Mouse (Mus musculus) mature B cell (primary cell): ENCODE data around the gene Fbf1.
"Not testable (repeated sequence)": the region's sequence is repeated elsewhere in the genome, so short reads cannot be mapped to it uniquely, and the experiment has no call there.

ENCODE experiments used
- in situ Hi-C: fragments of 300-500 bp; cut with MboI; formaldehyde crosslinking; loops from 2 replicates; pipeline ENCODE4 v1.14.3; 2019

Gene Fbf1

DNA sequence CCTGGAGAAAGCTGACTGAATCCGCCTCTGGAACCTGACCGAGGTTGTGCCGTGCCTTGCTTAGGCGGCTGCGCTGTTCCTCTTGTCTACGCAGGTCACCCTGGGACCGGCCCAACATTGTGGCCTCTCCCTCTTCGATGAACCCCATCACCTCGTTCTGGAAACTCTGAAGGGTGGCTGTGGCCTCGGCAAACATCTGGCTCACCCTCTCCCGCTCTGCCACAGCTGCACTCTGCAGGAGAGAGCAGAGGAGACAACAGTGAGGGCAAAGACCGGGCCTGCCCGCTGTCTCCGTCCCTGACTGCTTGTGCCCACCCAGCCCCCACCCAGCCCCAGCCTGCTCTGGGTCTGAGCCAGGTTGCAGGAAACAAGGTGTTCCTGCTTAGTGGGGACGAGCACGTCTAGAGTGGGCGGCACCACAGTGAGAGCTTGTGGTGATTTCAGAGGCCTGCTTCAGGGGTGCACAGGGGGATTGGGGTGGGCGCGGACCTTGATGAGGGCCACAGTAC lies 60.1 kb downstream of the Fbf1 start:
- in situ Hi-C loops, result no loop called here

DNA sequence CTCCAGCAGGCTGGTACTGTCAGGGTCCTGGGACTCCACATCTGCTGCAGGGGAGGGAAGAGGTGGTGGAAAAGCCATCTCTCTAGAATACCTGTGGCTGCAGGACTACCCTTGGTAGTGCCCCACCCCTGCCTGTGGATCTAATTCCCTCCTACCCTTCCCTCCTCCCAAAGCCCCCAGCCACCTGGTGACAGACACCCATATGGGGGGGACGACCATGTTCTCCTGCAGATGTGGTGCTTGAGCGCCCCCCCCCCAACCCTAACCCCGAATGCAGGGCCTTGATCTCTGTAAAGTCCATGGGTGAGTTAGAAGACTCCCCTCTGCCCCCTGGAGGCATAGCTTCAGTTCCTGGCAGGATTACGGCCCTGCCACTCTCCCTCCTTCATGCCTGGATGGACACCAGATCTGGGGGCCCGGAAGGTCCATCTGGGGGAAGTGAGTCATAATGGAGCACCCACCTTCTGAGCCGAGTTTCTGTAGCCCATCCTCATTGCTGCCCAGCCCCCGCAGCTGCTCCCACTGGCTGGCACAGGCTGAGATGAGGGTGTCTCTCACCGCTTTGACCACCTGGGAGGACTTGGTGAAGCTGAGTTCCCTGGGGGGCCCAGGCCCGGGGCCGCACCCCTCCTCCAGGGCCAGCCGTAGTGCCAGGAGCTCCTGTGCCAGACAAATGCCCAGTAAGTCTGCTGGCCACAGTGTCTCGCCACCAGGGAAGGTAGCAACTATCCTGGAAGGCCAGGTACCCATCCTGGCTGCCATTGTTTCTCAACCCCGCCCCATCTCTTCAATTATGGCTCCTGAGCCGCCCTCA lies 60.8 kb downstream of the Fbf1 start:
- in situ Hi-C loops, result no loop called here

DNA sequence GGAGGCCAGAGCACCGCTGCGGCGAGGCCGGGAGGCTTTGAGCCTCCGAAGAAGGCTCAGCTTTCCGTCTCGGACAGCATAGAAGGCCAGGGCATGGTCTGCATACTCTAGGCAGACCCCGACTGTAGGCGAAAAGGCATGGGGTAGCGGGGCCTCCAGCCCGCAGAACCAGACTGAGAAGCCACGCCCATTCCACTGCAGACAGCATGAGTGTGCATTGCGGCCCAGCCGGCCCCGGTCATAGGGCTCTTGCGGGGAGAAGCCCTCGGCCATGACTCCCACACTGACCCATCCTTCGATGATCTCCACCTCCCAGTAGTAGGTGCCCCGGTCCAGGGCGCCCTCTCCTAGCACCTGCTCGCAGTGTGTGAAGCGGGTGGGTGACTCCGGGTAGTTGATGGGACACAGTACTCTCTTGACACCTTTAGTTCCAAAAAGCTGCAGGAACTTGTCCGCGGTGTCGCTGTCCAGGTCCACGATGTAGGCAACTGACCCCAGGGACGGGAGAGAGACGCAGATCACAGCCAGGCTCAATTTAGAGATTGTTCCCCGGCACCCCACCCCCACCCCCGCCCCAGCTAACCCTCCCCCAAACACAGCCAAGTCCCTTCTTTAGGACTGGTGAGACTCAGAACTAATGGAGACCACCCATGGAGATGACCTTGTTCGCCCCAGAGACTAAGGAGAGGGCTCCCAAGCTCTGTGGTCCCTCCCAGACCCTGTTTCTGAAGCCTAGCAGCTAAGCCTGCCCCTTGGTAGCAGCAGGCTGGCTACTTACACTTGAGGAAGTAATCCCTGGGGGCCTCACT lies 61.6 kb downstream of the Fbf1 start:
- in situ Hi-C loops, result no loop called here

DNA sequence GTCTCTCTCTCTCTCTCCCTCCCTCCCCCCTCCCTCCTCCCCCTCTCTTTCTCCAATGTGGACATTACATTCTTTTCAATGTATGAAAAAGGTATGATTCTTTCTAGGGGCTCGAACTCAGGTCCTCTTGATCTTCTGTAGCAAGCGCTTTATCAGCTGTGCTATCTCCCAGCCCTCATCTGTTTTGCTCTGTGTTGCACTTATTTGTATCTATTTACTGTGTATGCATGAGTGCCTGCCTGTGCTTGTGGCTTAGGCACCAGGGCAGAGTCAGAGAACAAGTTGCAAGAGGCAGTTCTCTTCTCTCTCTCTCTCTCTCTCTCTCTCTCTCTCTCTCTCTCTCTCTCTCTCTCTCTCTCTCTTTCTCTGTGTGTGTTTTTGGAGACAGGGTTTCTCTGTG lies 62.9 kb downstream of the Fbf1 start:
- in situ Hi-C loops, result no loop called here

DNA sequence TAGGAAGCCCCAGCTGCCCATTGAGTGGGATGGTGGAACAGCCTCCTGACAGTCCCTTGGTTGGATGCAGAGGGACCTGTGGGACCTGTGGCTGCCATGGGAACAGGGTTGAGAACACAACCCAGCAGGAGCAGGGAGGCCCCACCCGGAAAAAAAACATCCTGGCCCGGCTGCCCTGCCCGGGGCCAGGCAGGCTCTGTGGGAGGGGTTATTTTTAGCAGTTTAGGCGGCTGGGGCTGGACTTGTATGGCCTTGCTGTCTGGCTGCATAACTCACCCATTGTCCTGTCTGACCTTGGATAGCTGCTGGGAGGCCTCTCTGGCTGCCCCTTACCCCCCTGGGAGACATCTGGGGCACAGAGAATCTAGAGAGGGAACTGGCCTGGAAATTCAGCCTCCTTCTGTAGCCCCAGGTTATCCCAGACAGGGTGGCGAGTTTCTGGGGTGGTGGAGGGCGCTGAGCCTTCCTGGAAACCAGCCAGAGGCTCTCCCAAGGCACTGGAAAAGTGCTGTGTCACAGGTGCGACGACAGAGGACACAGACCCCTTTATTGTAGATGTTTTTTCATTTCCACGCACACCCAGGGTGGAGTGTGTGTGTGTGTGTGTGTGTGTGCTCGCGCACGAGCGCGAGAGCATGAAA lies 63.8 kb downstream of the Fbf1 start:
- in situ Hi-C loops, result no loop called here

DNA sequence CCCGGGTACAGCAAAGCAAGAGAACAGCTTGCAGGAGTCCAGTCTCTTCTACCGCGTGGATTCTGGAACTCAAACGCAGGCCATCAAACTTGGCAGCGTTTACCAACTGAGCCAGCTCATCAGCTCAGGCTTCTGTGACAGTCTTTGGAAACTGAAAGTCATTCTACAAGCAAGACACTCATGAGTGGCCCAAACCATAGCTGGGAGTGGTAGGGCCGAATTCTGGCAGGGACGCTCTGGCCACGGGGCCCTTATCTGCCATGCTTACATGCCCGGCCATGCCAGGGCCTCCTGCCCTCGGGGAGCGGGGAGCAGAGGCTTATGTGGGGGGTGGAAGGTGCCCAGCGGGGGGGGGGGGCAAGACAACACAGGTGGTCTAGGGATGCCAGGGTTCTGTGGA lies 64.4 kb downstream of the Fbf1 start:
- in situ Hi-C loops, result no loop called here

DNA sequence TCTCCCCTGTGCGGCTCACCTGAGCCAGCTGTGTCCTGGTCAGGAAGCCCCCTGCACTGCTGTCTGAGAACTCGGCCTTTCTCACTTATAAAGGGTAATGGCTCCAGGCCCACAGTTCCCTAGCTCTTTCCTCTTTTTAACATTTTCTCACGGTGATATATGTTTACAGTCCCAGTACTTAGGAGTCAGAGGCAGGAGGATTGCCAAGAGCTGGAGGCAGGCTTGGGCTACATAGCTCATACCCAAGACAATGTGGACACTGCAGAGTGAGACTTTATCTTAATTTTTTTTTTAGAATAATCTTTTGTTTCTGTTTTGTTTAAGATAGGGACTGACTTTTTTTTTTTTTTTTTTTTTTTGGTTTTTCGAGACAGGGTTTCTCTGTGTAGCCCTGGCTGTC lies 65.5 kb downstream of the Fbf1 start:
- in situ Hi-C loops, result no loop called here

DNA sequence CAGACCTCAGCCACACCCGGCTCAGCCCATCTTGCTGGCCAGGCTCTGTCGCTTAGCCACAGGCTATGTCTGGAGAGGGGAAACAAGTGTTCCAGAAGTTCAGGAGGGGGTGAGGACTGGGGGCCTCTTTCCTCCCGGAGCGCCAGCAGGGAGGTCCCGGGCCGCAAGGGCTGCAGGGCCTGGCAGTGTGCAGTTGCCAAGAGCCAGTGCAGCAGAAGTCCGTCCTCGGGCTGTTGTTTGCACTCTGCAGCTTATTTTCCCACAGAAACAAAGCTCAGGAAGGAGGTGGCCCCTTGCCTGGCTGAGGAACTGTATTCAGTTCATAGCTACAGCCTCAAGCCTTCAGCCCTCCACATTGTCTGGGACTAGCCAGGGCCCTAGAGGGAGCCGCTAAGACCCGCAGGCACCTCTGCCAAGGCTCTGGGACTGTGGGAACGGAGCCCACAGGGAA lies 66.0 kb downstream of the Fbf1 start:
- in situ Hi-C loops, result no loop called here

DNA sequence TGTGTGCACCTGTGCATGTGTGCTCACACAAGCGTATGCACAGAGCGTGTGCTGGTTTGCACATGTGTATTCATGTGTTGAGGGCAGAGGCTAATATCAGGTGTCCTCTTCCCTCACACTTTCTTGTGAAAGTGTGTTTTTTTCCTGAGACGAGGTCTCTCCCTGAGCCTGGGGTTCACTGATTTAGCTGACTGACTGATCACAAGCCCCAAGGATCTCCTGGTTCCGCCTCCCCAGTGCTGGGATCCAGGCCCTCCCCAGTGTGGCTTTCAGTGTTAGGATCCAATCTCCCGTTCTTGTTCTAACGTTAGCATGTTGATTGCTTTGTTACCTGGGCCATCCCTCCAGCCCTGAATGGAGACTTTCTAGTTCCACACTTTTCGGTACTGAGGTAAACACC lies 67.1 kb downstream of the Fbf1 start:
- in situ Hi-C loops, result no loop called here

DNA sequence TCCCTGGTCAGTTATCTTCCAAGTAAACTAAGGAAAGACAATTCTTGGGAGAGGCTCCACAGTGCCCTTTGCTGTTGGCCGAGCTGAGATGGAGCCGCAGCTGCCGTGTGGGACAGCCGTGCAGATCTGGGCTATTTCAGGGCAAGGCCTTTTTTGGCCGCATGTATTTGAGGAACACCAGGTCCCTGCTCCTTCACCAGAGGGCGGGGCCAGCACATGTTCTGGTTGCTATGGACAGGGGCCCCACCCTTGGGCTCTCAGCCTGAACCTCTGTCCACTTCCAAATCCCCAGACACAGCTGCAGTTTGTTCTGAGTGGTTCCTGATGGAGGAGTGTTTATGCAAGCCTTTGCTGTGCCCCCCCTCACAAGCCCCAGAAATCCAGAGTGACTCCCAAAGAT lies 67.6 kb downstream of the Fbf1 start:
- in situ Hi-C loops, result no loop called here

DNA sequence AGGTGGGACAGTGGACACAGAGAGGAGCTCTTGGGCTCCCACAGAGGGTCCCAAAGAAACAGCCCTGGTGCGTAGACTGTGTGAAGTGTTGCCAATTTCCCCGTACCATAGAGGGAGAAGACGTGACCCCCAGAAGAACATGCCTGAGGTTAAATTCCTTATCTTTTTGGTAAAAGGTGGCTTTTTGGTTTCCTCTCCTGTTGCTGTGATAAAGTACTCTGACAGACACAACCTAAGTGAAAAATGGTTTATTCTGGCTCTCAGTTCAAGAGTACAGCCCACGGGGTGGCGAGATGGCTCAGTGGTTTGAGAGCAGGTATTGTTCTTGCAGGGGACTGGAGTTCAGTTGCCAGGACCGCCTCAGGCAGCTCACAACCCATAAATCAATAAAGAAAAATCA lies 68.5 kb downstream of the Fbf1 start:
- in situ Hi-C loops, result no loop called here

DNA sequence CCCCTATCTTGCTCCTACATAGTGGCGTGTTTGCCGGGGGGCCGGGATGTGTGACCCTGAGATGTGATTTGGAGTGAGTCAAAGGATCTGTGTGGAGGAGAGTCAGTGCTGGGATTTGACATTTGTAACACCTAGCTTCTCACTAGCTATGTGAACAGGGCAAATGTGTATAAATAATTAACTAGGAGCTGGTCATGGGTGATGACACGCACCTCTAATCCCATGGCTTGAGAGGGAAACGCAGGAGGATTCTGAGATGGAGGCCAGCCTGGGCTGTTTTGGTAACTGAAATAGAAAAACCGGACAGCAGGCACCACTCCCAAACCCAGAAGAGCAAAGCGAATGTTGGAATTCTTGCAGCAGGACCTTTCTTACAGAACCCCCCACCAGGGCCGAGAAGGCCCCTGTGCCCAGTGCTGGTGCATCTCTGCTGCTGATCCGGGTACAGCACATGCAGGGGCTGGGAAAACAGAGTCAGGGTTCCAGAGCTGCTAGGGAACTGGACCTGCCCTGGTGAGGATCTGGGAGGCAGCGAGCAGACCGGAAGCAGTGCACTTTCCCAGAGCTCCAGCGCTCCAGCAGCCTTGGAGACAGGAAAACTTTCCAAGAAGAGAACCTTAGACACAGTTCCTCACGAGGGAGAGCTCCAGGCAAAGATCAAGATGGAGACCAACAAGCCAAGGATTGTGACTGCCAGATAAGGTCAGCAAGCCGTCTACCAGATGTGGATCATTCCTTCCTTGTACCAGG lies 69.1 kb downstream of the Fbf1 start:
- in situ Hi-C loops, result no loop called here

DNA sequence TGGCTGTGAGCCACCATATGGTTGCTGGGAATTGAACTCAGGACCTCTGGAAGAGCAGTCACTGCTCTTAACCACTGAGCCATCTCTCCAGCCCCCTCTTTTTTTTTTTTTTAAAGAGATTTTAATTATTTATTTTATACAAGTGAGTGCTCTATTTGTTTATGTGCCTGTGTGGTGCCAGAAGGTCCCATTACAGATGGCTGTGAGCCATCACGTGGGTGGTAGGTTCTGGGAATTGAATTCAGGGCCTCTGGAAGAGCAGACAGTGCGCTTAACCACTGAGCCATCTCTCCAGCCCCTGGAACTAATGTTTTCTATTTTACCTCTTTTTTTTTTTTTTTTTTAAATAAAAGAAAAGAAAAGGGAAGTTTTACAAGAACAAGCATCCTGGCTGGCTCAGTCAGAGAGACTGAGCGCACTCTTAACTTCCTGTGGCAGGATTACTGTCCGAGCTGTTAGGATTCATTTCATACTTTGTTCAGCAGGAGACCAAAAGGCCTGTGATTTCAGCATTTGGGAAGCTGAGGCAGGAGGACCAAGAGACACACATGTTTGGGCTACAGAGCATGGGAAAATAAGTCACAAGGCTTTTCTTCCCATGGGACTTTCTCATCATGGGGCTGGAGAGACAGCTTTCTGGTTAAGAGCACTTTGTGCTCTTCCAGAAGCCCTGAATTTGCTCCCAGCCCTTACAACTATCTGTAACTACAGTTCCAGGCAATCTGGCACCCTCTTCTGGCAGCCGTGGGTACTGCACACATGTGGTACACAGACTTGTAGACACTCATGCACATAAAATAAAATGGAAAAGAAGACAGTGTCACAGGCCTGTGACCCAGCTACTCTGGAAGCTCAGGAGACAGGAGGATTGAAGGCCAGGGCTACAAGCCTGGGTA lies 71.5 kb downstream of the Fbf1 start:
- in situ Hi-C loops, result no loop called here

DNA sequence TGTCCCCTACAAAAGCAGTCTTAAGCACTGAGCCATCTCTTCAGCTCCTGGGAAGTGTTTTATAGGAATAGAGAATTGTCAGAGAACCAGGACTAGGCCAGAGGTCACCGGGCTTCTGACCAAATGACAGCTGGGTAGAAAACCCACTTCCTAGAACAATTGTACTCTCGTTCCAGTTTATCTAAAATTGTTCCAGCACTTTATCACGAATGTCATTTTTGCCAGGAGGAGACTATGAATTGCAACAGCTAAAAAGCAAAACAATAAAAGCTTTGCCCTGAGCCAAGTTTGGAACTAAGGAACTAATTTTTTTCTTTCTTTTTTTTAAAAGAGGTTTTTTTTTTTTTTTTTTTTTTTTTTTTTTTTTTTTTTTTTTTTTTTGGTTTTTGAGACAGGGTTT lies 72.4 kb downstream of the Fbf1 start:
- in situ Hi-C loops, result no loop called here

DNA sequence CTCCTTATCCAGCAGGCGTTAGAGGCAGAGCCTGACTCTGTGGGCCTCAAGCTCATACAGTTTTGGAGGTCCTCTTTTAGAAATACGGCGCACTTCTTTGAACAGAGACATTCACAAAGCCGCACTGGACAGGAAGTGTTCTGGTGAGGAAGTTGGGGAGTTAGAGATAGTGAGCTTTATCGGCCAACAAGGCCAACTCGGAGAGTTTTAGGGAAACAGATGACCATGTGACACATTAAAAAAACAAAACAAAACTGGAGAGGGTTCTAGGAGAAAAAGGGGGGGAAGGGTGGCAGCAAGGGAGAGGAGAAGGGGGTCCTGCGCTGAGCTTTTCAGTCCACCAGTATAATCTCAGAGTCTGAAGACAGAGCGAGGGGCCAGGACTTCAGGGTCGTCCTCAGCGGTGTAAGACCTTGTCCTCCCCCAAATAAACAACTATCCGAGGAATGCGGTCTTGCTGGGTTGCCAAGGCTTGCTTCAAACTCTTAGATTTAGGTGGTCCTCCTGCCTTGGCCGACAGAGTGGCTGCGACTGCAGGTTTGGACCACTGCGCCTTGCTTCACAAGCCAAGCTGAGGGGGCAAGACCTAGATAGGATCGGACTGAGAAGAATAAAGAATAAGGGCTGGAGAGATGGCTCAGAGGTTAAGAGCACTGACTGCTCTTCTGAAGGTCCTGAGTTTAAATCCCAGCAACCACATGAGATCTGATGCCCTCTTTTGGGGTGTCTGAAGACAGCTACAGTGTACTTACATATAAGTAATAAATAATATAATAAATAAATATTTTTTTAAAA lies 74.0 kb downstream of the Fbf1 start:
- in situ Hi-C loops, result no loop called here

DNA sequence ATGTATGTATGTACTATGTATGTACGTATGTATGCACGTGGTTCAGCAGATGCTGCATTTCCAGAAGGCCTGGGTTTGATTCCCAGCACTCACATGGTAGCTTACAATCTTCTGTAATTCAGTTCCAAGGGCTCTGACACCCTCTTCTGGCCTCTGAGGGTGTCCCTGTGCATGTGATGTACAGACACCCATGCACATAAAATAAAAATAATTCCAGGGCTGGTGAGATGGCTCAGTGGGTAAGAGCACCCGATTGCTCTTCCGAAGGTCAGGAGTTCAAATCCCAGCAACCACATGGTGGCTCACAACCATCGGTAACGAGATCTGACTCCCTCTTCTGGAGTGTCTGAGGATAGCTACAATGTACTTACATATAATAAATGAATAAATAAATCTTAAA lies 75.0 kb downstream of the Fbf1 start:
- in situ Hi-C loops, result not testable (repeated sequence)
